In the genomic region with DNA sequence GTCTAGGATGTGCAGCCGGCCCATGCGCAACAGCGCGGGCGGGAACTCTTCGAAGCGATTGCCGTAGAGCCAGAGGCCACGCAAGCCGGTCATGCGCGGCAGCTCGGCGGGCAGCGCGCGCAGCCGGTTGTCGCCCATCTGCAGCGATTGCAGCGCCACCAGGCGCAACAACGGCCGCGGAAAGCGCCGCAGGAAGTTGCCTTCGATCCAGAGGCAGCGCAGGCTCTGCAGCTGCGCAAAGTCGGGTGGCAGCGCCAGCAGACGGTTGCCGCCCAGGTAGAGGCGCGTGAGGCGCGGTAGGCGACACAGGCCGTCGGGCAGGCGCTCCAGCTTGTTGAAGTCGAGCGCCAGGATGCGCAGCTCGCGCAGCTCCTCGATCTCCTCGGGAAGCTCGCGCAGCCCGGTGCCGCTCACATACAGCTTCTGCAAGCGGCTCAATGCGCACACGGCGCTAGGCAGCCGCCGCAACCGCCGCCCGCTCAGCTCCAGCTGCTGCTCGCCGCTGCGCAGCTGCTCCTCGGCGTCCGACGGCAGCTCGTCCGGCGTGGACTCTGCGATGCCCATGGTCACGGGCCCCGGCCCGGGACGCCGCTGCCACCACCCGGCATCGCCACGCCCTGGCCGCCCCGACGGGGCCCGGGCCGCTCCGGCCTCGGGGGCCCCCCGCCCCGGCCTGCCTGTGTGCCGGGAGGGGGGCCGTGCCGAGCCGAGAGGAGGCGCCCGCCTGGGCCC, we compare ENCODE assay signal across 7 mouse cellular contexts. TPM values are rescaled to one million over a fixed set of nuclear protein-coding genes. Genes with fewer than 3 reads are reported as not detected.
DNase-seq lines count a peak whose midpoint lies in the region; ATAC-seq and TF ChIP-seq lines count a peak whose summit lies in the region.

Gene Lrrc10b, minus strand, starts transcription at position 722 of the 732 bp plus-strand sequence.

- TF ChIP-seq CTCF in cortical plate, adult 2 months (IDR thresholded peaks at IDR 0.05; ENCODE audit: extremely low read depth, insufficient read depth, low read length): no peak
- TF ChIP-seq CTCF in kidney, postnatal 0 days (IDR thresholded peaks at IDR 0.05; ENCODE audit: low read depth): peak; percentile 56

- peak within 1 kb of the TSS; percentile 38; the same call in 1 of the 2 replicates for H3K27ac ChIP-seq in cortical plate, adult 2 months (ENCODE audit: insufficient read depth, low read length)
- no peak within 1 kb of the TSS for H3K27ac ChIP-seq in heart, embryonic 12.5 days (ENCODE audit: poor library complexity, severe bottlenecking)
- H3K27ac ChIP-seq in kidney, postnatal 0 days: no peak within 1 kb of the TSS
- no peak within 1 kb of the TSS for H3K27ac ChIP-seq in liver, embryonic 13.5 days
- H3K27ac ChIP-seq in neural tube, embryonic 13.5 days (replicated peaks): peak within 1 kb of the TSS; percentile 54

- no peak within 1 kb of the TSS for H3K9ac ChIP-seq in heart, embryonic 12.5 days
- H3K9ac ChIP-seq in kidney, postnatal 0 days (ENCODE audit: low read depth, low read length): 0 out of 2 replicates have a peak within 1 kb of the TSS, but pooled peaks have one; percentile 0
- H3K9ac ChIP-seq in liver, embryonic 13.5 days: no peak within 1 kb of the TSS
- peak within 1 kb of the TSS; percentile 64 for H3K9ac ChIP-seq in neural tube, embryonic 13.5 days

- no peaks in the 10 kb centered on the region for H3K4me1 ChIP-seq in cortical plate, adult 2 months (ENCODE audit: control insufficient read depth, insufficient read depth, low read length)
- peaks cover 11% of the 10 kb centered on the region; the same call in 1 of the 2 replicates for H3K4me1 ChIP-seq in heart, embryonic 12.5 days (replicated peaks)
- peaks cover 4% of the 10 kb centered on the region; the same call in 1 of the 2 replicates for H3K4me1 ChIP-seq in kidney, postnatal 0 days (replicated peaks; ENCODE audit: insufficient read depth, low read length)
- peaks cover 26% of the 10 kb centered on the region for H3K4me1 ChIP-seq in liver, embryonic 13.5 days (replicated peaks)
- peaks cover 23% of the 10 kb centered on the region for H3K4me1 ChIP-seq in neural tube, embryonic 13.5 days (replicated peaks)

- peaks cover 100% of the 10 kb centered on the region for H3K27me3 ChIP-seq in heart, embryonic 12.5 days (replicated peaks)
- H3K27me3 ChIP-seq in kidney, postnatal 0 days (ENCODE audit: insufficient read depth, low read length): peaks cover 21% of the 10 kb centered on the region
- H3K27me3 ChIP-seq in liver, embryonic 13.5 days: peaks cover 98% of the 10 kb centered on the region
- H3K27me3 ChIP-seq in neural tube, embryonic 13.5 days: peaks cover 80% of the 10 kb centered on the region

- peak within 1 kb of the TSS; percentile 68 for H3K4me2 ChIP-seq in heart, embryonic 12.5 days
- H3K4me2 ChIP-seq in kidney, postnatal 0 days (ENCODE audit: low read length): peak within 1 kb of the TSS; percentile 75
- peak within 1 kb of the TSS; percentile 62 for H3K4me2 ChIP-seq in liver, embryonic 13.5 days
- H3K4me2 ChIP-seq in neural tube, embryonic 13.5 days: peak within 1 kb of the TSS; percentile 83

- peak; percentile 30; the same call in 1 of the 2 replicates for ATAC-seq in heart, embryonic 12.5 days (ENCODE audit: insufficient number of reproducible peaks, low FRiP score)
- peak; percentile 46 for ATAC-seq in kidney, postnatal 0 days (replicated peaks; ENCODE audit: low FRiP score, low read depth)
- ATAC-seq in liver, embryonic 13.5 days (ENCODE audit: low read depth): no peak
- peak; percentile 73 for ATAC-seq in neural tube, embryonic 13.5 days (ENCODE audit: low read depth)

- no peaks in the 10 kb centered on the region for H3K36me3 ChIP-seq in heart, embryonic 12.5 days
- H3K36me3 ChIP-seq in kidney, postnatal 0 days (ENCODE audit: insufficient read depth, low read length): no peaks in the 10 kb centered on the region
- no peaks in the 10 kb centered on the region for H3K36me3 ChIP-seq in liver, embryonic 13.5 days
- H3K36me3 ChIP-seq in neural tube, embryonic 13.5 days: no peaks in the 10 kb centered on the region

- peak within 1 kb of the TSS; percentile 9 for H3K4me3 ChIP-seq in cortical plate, adult 2 months (ENCODE audit: insufficient read depth, low read length)
- H3K4me3 ChIP-seq in heart, embryonic 12.5 days: peak within 1 kb of the TSS; percentile 48
- H3K4me3 ChIP-seq in kidney, postnatal 0 days (replicated peaks; ENCODE audit: low read depth, low read length): peak within 1 kb of the TSS; percentile 42
- peak within 1 kb of the TSS; percentile 48 for H3K4me3 ChIP-seq in liver, embryonic 13.5 days (replicated peaks)
- H3K4me3 ChIP-seq in neural tube, embryonic 13.5 days: peak within 1 kb of the TSS; percentile 50

- no peak for TF ChIP-seq POLR2A in cortical plate, adult 2 months (IDR thresholded peaks at IDR 0.05; ENCODE audit: extremely low read depth, insufficient read depth, low read length)

- WGBS in heart, embryonic 12.5 days: under 1% methylated on average over 78 of the region's 96 CpGs
- WGBS in kidney, postnatal 0 days: under 1% methylated on average over 72 of the region's 96 CpGs
- 1% methylated on average over 96 of the region's 96 CpGs for WGBS in liver, embryonic 13.5 days (ENCODE audit: insufficient replicate concordance)
- WGBS in neural tube, embryonic 13.5 days: under 1% methylated on average over 95 of the region's 96 CpGs

- no peaks in the 10 kb centered on the region for H3K9me3 ChIP-seq in heart, embryonic 12.5 days (replicated peaks)
- H3K9me3 ChIP-seq in kidney, postnatal 0 days (replicated peaks; ENCODE audit: low read length): no peaks in the 10 kb centered on the region
- H3K9me3 ChIP-seq in liver, embryonic 13.5 days (replicated peaks): no peaks in the 10 kb centered on the region
- H3K9me3 ChIP-seq in neural tube, embryonic 13.5 days: no peaks in the 10 kb centered on the region

- peak; percentile 23 for DNase-seq in T-cell, adult 2 months (ENCODE audit: low spot score)
- peak; percentile 77 for DNase-seq in kidney, postnatal 0 days (ENCODE audit: low spot score)
- no peak for DNase-seq in liver, embryonic 13.5 days
- peak; percentile 49 for DNase-seq in testis, postnatal 14 days (ENCODE audit: low spot score)

RNA-seq across cellular contexts. Expression of gene Lrrc10b, which starts in this region (rescaled TPM):
- polyA plus RNA-seq in cortical plate, adult 2 months (2012; rRNA removed): 9.5 and 24.2 TPM in 2 replicates
- polyA plus RNA-seq in heart, embryonic 12.5 days (2016; fragmentation: Nextera tagmentation; extraction: Ambion mirVana): 0.14 and 0.26 TPM in 2 replicates
- polyA plus RNA-seq in kidney, postnatal 0 days (2015; fragmentation: Nextera tagmentation; extraction: Ambion mirVana): 0.80 and 0.84 TPM in 2 replicates
- polyA plus RNA-seq in liver, embryonic 13.5 days (2015; fragmentation: Nextera tagmentation; extraction: Ambion mirVana): 0.06 TPM in 1 of 2 replicates, not detected in the other
- 0.55 and 0.67 TPM in 2 replicates for polyA plus RNA-seq in neural tube, embryonic 13.5 days (2015; fragmentation: Nextera tagmentation; extraction: Ambion mirVana)

Comparison
In these comparisons a context has a peak if more than half of its experiments do, and no peak if none do; other contexts are left out.
1. Peak in ATAC-seq, H3K4me3 ChIP-seq and H3K4me2 ChIP-seq in heart, embryonic 12.5 days; RNA of the gene not detected or under 1 TPM.
2. Peak in DNase-seq, ATAC-seq, H3K4me3 ChIP-seq, H3K9ac ChIP-seq and H3K4me2 ChIP-seq in kidney, postnatal 0 days; RNA of the gene not detected or under 1 TPM.
3. Peak in ATAC-seq, H3K4me3 ChIP-seq, H3K27ac ChIP-seq, H3K9ac ChIP-seq and H3K4me2 ChIP-seq in neural tube, embryonic 13.5 days; RNA of the gene not detected or under 1 TPM.